Mouse (Mus musculus): ENCODE measurements around the gene Cmss1. TPM values are rescaled to one million over a fixed set of nuclear protein-coding genes. Genes with fewer than 3 reads are reported as not detected.

Cmss1 gene
- total RNA-seq, 2 experiments from 2014 or later = 27.5 to 28.7 TPM

DNA sequence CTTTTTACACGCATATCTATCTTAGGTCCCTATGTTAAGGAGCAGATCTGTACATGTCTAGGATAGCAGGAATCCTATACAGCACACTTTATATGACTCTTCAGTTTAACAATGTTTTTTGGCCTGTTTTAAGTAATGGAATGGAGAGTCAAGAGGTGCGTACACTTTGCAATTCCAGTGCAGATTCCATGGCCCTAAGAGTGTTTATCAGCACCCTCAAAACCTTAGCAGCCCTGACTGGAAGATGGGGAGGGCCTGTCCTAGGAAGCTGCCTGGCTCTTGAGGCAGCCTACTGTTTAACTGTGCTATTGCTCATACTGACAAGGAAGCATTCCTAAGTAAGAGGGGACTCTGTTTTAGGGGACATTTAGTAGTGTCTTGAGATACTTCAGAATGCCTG is 222.4 kb downstream of the Cmss1 start:
- no peak for DNase-seq

DNA sequence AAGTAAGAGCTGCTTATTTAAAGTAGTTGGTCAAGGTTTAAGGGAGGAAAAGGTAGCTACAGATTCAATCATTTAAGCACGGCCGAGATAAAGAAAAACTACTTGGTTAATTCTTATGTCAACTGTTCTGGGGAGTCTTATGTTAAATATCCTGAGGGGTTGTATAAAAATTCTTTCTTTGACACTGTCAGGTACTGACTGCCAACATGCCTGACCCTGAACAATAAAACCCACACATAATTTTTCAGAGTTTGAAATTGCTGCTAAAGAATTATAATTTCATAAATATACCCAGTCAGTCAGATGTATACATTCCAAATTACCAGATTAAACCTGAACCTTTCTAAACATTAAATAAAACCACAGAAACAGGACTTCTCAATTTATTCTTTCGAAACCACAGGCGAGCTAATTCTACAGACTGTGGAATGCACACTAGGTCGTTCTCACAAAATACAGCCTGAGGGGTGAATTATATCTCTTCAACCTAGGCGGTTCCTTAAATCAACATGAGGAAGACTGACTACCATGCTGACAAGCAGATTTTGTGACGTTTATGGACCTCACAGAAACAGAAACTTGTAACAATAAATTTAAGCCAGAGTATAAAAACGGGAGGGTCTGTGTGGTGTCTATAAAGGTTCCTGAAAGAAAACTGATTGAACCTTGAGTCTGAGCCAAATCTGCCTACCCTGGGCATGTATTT is 223.2 kb downstream of the Cmss1 start:
- DNase-seq = no peak

DNA sequence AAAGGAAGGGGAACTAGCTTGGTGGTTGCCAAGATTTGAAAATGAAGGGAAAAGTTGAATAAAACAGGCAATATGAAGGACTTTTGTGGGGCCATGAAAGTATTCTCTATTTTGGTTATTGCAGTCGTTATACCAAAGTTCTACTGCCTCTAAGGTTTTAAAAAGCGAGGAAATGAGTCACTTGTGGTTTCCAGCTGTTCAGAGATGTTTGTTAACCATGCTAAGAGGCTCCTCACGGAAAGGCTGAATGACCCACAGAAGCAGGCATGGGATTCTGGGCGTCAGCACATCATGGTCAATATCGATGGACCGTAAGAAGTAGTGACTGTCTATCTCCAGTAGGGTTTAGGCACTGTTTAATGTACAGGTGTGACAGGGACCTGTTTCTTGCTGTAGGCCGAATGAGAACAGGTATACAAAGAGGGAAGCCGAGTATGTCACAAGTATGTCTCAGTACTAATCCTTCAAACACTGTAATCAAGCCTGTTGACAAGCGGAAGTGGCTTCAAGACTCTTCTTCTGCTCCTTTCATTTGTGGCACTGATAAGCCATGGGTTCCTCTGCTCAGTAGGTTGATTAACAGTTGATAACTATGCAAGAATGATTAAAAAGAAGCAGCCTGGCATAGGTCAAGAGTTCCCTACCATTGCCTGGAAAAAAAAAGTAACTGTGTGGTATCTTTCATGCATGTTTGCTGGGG is 227.9 kb downstream of the Cmss1 start:
- no peak for DNase-seq

DNA sequence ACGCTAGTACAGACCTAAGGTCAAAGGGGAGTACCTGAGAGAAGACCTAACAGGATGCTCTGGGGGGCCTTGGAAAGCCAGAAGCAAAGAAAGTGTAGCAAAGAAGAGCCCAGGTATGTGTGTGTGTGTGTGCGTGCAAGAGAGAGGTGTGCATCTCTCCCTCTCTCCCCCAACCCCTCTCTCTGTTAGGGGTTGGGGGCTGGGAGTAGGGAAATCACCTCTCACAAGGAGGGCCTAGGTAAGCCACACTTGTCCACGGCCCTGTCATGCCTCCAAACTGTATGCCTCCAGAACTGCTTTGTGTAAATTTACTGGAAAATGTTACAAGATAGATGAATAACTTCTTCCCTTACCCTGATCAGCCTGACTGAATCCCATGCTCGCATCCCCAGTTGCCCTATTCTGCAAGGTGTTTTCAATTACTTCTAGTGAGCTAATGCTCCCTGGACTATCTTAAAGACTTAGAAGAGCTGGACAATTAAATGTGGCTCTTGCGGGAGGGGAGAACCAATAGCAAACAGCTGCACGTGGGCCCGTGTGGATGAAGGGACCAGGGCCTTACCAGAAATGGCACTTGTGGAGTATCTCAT is 231.3 kb downstream of the Cmss1 start:
- DNase-seq = no peak

DNA sequence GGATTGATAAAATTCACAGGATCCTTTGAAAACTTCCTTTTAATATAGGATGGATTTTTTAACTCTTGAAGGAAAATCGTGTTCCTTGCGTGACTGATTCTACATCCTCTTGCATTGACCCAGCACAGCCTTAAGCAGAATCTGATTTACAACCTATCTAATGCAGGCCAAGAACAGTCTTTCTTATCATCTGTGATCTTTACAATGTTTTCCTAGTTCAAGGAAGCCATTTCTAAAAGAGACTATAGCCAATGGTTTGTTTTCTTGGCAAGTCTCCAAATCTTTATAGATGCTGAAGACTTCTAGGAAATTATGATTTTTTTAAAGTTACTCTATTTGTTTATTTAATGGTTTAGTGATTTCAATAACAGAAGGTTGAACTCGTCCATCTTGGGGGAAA is 234.5 kb downstream of the Cmss1 start:
- DNase-seq = no peak

DNA sequence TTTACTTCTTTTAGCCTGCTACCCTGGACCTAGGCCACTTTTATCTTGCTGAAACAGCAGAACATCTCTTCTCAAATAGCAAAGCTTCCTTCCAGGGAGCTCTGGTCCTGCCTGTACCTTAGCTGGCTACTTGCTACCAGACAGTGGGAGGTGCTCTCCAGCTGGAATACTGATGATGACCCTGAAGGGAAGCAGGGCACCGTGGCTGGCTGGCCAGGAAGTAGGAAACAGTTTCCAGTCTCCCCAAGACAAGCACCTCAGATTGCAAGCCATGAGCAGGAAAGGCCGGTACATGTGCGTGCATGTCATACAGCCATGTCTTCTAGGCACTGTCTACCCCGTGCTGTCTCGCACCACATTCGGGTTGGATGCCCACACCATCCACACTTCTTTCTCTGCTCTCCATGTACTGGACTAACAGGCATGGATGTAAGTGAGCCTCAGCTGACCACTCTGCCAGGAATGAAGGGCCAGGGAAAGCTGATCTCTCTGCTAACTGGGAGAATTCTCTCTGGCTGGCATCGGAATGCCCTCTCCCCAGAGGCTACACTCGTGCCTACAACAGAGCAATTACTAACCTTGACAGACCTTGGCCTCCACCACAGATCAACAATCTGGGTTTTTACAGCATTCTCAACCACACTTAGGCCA is 236.7 kb downstream of the Cmss1 start:
- DNase-seq = peak; percentile 69

DNA sequence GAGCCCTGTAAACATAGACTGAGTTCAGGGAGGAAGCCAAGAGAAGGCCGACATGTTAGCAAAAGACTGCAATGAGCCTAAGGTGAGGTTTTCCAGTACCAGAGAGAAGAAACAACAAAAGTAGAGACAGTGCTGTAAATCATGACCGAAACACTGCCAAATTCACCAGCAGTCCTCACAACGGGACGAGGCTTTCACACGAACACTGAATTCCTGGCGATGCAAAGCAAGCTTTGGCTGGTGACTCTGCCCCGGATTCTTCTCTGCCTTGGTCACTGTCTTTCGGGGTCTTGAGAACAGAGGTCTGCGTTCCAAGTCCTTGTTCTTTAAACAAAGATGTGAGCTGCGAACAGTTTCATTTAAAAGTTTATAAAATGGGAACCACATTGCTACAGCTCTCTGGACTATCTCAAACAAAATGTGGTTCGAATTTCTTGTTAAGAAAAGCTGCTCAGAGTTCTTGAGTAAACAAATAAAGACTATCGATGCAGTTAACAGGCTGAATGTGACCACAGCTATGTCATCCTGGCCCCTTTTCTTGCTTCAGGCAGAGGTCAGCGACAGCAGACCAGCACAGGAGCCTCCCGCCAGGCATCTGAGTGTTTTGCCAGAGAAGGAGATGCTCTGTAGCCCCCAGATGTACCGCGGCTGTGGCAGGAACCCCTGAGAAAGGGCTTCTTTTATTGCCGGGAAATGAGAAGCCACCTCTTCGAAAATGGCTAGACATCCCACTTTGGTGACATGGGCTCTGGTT is 239.5 kb downstream of the Cmss1 start:
- no peak for DNase-seq

DNA sequence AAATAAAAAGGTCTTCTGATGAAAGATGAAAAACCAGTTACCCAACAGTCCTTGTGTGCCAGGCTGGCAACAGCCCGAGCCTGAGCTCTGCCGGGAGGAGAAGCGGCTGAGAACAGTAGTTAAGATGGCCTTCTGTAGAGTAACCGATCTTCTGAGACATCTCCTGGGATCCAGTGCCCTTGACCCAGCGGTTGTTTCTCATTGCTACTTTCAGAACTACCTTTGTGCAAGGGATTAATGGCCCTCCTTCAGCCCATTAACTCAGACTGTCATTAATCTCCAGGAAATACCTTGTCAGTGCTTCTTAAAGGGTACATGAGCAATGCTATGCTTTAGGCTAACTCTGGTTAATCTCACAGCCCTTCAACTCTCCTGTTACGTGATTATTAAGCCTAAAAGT is 240.5 kb downstream of the Cmss1 start:
- no peak for DNase-seq

- no peak for DNase-seq
These were observed 242.2 kb downstream of the Cmss1 start for GRCm38 (mm10) chr16:57364498-57364897.

DNA sequence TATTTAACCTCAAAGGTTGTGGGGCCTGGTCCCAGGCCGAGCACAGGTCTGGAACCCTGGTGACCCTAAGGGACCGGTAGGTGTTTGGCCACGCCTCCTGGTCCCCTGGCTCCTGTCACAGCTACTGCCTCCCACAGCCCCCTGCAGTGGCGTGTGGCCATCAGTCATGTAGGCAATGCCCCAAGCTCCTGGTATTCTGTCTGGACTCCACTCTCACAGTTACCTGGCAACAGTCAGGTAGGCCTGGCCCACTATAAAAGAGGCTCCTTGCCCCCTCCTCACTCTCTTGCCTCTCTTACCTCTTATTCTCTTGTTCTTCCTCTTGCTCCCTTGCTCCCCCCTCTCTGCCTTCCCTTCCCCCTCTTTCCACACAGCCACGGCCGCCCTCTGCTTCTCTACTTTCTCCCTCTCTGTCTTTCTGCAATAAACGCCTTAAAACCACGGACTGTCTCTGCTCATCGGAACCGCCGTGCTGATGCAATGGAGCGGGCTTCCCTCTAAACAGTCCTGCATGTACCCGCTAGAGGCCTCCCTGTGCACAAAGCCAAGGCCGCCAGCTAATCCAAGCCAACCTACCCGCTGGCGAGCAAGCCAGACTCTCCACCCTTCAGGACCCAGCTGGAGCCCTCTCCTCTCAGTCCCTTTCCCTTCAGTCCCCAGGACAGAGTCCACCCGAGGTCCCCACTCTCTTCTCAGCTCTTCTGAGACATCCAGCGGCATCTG is 243.8 kb downstream of the Cmss1 start:
- peak; percentile 51 for DNase-seq

DNA sequence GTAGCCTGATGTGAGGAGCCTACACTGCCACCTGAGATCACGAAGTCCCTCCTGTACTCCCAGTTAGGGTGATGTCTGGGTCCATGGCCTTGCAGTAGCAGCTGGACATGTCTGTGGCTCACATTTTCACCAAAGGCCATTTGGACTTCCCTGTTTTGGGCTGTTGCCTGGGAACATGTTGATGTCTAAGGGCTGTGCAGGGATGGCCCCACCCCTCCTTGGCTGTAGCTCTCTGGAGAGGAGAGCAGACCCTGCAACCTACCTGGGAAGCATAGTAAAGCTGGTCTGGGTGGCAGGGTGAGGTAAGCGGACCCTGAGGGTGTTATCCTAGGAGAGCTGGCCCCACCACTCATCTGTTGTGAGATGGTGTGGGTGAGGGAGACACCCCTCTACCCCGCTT is 245.9 kb downstream of the Cmss1 start:
- DNase-seq = no peak

GRCm38 (mm10) chr16:57359251-57359650 is 247.4 kb downstream of the Cmss1 start:
- no peak for DNase-seq

DNA sequence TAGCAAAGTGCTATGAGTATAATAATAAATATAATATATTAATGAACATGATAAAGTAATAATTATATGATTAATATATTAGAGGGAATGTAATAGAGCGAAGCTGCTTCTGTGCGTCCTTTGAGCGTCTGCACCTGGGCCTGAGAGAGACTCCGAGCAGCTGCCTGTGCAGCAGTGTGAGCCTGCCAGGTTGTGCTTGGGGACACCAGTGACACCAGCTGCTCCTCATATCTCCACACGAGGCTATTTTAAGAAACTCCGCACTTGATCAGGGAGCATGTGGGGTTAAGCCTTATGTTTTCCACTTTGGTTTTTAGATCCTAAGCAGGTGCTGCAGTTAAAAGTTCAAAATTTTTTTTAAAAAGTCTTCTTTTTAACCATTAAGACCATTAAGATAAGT is 249.7 kb downstream of the Cmss1 start:
- peak; percentile 65 for DNase-seq

GRCm38 (mm10) chr16:57356454-57356853 is 250.2 kb downstream of the Cmss1 start:
- no peak for DNase-seq

- peak; percentile 50 for DNase-seq
These were observed 252.7 kb downstream of the Cmss1 start for GRCm38 (mm10) chr16:57353932-57354331.

- peak; percentile 30 for DNase-seq
These were observed 253.4 kb downstream of the Cmss1 start for GRCm38 (mm10) chr16:57353166-57353721.

- DNase-seq = peak; percentile 59
These were observed 253.9 kb downstream of the Cmss1 start, which contains the start of gene Filip1l for GRCm38 (mm10) chr16:57352751-57353150. Filip1l (plus strand) TSS chr16:57353093.

GRCm38 (mm10) chr16:57349689-57350088 is 257.0 kb downstream of the Cmss1 start:
- no peak for DNase-seq

DNA sequence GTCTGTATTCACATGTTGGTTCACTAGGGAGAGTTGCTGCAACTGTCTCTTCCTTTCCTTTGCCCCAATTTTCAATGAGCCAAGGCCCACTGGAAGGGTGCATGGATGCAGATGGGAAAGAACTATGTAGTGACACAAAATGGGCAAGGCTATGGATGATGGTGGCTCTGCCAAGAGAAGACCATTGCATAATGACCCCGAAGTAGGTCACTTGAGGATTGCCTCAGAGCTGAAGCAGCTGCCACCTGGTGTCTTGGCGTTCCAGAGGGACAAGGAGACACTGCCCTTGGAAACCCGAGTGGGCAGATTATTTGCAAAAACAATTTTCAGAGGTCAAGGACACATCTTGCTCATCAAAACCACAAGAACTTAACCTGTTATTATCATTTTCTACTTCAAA is 257.6 kb downstream of the Cmss1 start:
- DNase-seq = peak; percentile 73

- no peak for DNase-seq
These were observed 260.4 kb downstream of the Cmss1 start for GRCm38 (mm10) chr16:57346258-57346657.

GRCm38 (mm10) chr16:57340613-57340898 is 266.1 kb downstream of the Cmss1 start:
- DNase-seq = no peak
